Mouse (Mus musculus) kidney, postnatal 25 days (tissue): ENCODE results near the gene Fundc1.
A peak's percentile ranks its signal among the peaks of the same experiment; 100 is the strongest.
"Not testable (repeated sequence)": the region's sequence is repeated elsewhere in the genome, so short reads cannot be mapped to it uniquely, and the experiment has no call there.

ENCODE experiments used
- DNase-seq, 2 experiments: peaks; one replicate each; pipeline ENCODE4 v3.0.0; 2021; ENCODE audit warnings: mixed read lengths in 2 of 2

Gene Fundc1

GRCm38 (mm10) chrX:17571621-17572459 lies at the start of gene Fundc1:
Gene Fundc1 (minus strand): TSS chrX:17572325.
- peak; percentile 97 to 98 for DNase-seq

- no peak for DNase-seq
Measured at GRCm38 (mm10) chrX:17611253-17611652, 39.1 kb upstream of the Fundc1 start.

GRCm38 (mm10) chrX:17608763-17609162 lies 36.6 kb upstream of the Fundc1 start:
- no peak for DNase-seq

- DNase-seq = no peak
Measured at GRCm38 (mm10) chrX:17607668-17608067, 35.5 kb upstream of the Fundc1 start.

GRCm38 (mm10) chrX:17593331-17593730 lies 21.2 kb upstream of the Fundc1 start:
- no peak for DNase-seq

GRCm38 (mm10) chrX:17590745-17591144 lies 18.6 kb upstream of the Fundc1 start:
- peak; percentile 65 to 79 for DNase-seq

GRCm38 (mm10) chrX:17571271-17571620 lies 879 bp downstream of the Fundc1 start:
- peak in 1 of 2 experiments; percentile 1 for DNase-seq

- DNase-seq = no peak
Measured at GRCm38 (mm10) chrX:17568670-17569069, 3.5 kb downstream of the Fundc1 start.

- DNase-seq = no peak
Measured at GRCm38 (mm10) chrX:17565743-17566142, 6.4 kb downstream of the Fundc1 start.

GRCm38 (mm10) chrX:17564732-17565131 lies 7.4 kb downstream of the Fundc1 start:
- DNase-seq = no peak

GRCm38 (mm10) chrX:17558746-17559145 lies 13.4 kb downstream of the Fundc1 start:
- no peak for DNase-seq

- DNase-seq = no peak
Measured at GRCm38 (mm10) chrX:17554488-17554887, 17.6 kb downstream of the Fundc1 start.

GRCm38 (mm10) chrX:17551586-17551985 lies 20.5 kb downstream of the Fundc1 start:
- DNase-seq = not testable (repeated sequence)

GRCm38 (mm10) chrX:17547143-17547806 lies 24.9 kb downstream of the Fundc1 start:
- DNase-seq = peak in 1 of 2 experiments; percentile 43

- peak in 1 of 2 experiments; percentile 20 for DNase-seq
Measured at GRCm38 (mm10) chrX:17544860-17545492, 27.1 kb downstream of the Fundc1 start.

GRCm38 (mm10) chrX:17537701-17538100 lies 34.4 kb downstream of the Fundc1 start:
- no peak for DNase-seq

GRCm38 (mm10) chrX:17527008-17527407 lies 45.1 kb downstream of the Fundc1 start:
- DNase-seq = peak; percentile 9 to 55

GRCm38 (mm10) chrX:17521221-17521716 lies 50.9 kb downstream of the Fundc1 start:
- no peak for DNase-seq

GRCm38 (mm10) chrX:17520086-17520485 lies 52.0 kb downstream of the Fundc1 start:
- DNase-seq = peak in 1 of 2 experiments; percentile 38

- no peak for DNase-seq
Measured at GRCm38 (mm10) chrX:17514012-17514411, 58.1 kb downstream of the Fundc1 start.

- no peak for DNase-seq
Measured at GRCm38 (mm10) chrX:17512021-17512602, 60.0 kb downstream of the Fundc1 start.
